Mouse (Mus musculus) cerebral cortex, adult 2 months (tissue): ENCODE results near the gene Satb1.

Experiments used
- WGBS: fragments of 180-500 bp; shearing (Covaris S2); methylation state at CpG from one replicate; pipeline ENCODE4 v1.1.7; 2018; 5-methylcytosine and 5-hydroxymethylcytosine counted together

Satb1 gene

GRCm38 (mm10) chr17:51832900-51833577, at the start of gene Satb1:
Satb1 (minus strand) TSS chr17:51833290.
- under 1% methylated on average over 52 of the region's 52 CpGs for WGBS

DNA sequence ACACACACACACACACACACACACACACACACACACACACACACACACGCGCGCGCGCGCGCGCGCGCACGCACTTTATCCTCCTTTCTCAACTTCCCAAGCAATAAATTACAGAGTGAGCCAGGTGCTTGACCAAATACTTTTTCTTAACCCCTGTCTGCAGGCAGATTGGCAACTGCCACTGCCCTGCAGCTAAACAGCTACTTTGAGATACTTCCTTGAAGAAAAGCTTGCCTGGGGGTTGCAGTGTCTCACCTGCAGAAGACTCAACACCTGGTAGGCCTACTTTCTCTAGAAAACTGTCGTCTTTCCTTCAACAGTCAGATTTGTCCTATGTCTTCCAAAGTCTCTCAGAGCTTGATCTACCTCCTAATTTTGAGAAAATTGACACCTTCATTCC, 49.5 kb upstream of the Satb1 start:
- 98% methylated on average over 12 of the region's 12 CpGs for WGBS

DNA sequence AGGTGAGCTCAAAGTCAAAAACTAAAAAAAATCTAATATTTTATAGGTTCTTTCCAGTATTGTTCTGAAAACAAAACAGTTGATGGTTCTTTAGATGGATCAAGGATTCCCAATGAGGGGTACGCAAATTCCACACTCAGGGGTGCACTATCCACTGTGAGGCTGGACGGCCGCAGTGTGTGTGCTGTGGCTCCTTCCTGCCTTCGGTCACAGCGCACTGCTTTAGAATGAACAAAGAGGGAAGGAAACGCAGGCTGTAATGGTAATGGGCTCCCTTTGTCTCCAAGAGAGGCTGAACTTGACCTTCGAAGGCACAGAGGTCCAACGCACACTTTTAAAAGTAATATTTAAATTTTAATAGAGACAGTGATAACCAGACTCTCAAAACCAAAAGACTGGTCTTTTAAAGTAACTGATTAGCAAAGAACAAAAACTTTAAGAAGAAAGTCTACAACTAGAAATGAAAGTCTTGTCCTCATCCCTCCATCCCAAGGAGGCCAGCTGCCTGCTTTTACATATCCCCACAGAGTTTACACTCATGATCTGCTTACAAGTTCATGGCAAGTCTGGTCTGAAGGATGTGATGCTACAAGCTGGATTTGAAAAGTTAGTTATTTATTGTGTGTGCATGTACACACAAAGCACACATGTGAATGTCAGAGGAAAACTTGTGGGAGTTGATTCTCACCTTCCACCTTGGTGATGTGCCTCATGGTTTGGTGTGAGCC, 48.0 kb upstream of the Satb1 start:
- WGBS, result 70% methylated on average over 8 of the region's 8 CpGs

GRCm38 (mm10) chr17:51880221-51880620, 47.1 kb upstream of the Satb1 start:
- 32% methylated on average over 9 of the region's 9 CpGs for WGBS

DNA sequence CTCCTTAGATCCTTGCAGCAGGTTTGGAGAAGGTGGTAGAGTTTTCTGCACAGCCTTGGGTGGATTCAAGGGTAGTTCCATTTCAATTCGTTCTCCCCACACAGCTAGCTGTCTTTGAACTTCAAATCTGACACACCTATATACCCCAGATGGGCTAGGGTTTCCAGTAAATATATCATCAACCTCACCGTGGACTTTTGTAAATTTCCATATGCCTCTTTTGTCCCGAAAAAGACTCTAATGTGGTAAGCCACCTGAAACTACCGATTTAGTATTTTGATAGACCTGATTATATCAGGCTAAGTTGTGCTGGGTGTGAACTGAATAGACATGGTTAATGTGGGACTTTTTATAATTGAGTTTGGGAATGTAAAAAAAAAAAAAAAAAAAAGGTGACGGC, 46.6 kb upstream of the Satb1 start:
- 88% methylated on average over 5 of the region's 5 CpGs for WGBS

- WGBS, result 94% methylated on average over 2 of the region's 2 CpGs
Measured at GRCm38 (mm10) chr17:51879171-51879570, 46.1 kb upstream of the Satb1 start.

- WGBS, result 96% methylated on average over 5 of the region's 5 CpGs
Measured at GRCm38 (mm10) chr17:51876471-51876870, 43.4 kb upstream of the Satb1 start.

- WGBS, result 88% methylated on average over 4 of the region's 4 CpGs
Measured at GRCm38 (mm10) chr17:51857616-51858015, 24.5 kb upstream of the Satb1 start.

DNA sequence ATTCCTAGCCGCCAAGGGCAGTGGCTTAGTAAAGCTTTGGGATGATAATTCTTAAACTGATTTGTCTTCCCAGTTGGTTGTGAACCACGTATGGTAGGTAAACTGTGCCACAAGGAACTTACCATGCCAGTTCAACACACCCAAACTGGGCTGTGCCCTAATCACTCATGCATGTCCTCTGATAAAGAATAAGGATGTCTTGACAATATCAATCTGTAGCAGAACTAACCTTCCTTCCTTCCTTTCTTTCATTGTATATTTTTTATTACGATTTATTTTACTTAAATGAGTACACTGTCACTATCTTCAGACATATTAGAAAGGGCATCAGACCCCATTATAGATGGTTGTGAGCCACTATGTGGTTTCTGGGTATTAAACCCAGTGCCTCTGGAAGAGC, 23.2 kb upstream of the Satb1 start:
- 90% methylated on average over 3 of the region's 3 CpGs for WGBS

DNA sequence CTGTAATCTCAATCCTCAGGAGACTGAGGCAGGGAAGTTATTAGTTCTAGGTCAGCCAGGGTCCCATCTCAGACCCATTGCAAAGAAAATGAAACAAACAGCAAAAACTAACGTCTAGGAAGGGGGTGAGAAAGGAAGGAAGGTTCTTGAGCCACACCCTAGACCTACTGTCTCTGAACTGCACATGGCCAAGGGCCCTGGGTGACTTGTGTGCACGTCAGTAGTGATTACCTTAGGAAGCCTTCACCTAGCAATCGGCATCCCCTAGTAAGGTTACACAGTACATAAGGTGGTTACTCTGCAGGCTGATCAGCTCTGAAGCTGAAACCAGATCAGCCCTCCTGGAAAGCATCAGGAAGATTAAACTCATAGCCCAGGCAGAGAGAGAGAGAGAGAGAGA, 22.2 kb upstream of the Satb1 start:
- 82% methylated on average over 3 of the region's 3 CpGs for WGBS

DNA sequence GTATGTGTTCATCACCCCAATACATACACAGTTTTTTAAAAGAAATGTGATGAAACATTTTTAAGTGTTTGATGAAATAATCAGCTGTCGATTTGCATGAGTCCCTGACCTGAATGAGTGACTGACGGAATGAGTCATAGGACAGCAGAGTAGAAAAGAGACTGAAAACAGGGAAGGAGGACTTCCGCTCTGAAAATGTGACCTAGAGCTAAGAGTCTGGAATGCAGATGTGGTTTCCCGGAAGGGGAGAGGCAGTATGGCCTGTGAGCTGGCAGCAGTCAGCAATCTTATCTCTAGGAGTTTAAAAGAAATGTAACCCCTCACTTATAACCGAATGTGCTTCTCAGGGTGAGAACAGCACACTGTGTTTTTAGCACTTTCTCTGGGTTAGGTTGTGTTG, 20.9 kb upstream of the Satb1 start:
- 84% methylated on average over 5 of the region's 5 CpGs for WGBS

GRCm38 (mm10) chr17:51840596-51840995, 7.5 kb upstream of the Satb1 start:
- 66% methylated on average over 6 of the region's 6 CpGs for WGBS

GRCm38 (mm10) chr17:51839484-51839883, 6.4 kb upstream of the Satb1 start:
- 77% methylated on average over 5 of the region's 5 CpGs for WGBS

DNA sequence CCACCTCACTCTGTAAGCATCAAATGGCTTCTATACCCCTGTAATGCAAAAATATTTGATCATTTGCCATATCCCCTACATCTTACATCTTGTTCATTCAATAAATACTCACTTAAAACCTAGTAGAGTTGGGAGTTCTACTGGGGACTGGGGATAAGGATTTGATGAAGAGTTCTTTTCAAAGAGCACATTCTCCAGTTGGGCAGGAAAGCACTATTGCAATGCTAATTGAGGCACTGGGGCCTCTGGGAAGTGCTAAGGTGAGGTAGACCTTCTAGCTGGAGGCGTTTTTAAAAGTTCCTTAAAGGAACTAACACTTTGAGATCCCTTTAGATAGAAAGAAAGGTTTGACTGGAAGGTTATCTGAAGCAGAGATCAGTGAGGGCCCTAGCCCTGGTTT, 3.8 kb upstream of the Satb1 start:
- WGBS, result 48% methylated on average over 1 of the region's 1 CpGs

DNA sequence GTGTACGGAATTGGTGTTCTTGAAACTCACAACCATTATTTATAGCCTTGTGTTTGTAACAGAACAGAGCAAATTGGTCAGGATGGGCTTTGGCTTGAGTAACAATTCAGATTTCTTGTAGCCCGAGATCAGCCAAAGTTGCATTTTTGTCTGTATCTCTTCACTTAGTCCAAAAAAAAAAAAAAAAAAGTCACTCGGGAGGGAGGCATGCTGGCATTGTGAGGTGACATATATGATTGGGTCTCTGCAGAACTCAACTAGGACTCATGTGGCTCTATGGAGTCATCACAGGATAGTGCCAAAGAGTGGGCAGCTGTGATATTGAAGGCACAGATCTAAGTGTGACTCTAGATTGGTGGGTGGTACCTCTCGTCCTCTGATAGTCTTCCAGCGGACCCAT, 3.2 kb upstream of the Satb1 start:
- 71% methylated on average over 5 of the region's 5 CpGs for WGBS

GRCm38 (mm10) chr17:51833578-51834361, 680 bp upstream of the Satb1 start:
- 7% methylated on average over 16 of the region's 16 CpGs for WGBS

- WGBS, result 0% methylated on average over 53 of the region's 66 CpGs
Measured at GRCm38 (mm10) chr17:51832421-51832875, 642 bp downstream of the Satb1 start.

DNA sequence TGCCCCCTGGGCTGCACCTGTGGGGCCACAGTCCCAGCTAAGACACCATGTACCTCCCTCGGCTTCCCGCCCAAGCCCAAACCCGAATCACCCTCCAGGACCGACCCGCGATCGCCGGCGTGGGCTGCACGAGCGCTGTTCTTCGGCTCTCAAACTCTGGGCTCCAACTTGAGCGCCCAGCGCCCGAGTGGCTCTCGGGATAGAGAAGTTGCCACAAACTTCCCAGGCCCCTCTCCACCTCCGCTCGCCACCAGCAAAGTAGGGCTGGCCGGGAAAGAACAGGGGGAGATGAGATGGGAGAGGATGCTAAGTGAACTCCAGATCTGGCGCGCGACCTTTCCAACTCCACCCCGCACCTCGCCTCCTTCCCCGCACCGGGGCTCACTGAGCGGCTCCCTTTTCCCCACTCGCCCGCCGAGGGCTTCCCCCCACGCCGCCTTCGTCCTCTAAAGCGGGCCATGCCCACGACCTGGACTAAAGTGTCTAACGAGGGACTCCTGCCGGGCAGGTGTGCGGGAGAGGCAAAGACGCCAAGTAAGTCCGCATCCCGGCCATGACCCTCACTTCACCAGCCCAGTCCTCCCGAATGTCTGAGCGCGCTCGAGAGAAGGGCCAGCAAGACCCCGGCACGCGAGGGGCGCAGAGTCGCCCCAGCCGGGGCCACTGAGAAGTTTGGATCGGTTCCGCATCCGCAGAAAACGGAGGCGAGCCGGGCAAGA, 1.2 kb downstream of the Satb1 start:
- WGBS, result under 1% methylated on average over 57 of the region's 57 CpGs

- WGBS, result 19% methylated on average over 14 of the region's 14 CpGs
Measured at GRCm38 (mm10) chr17:51831121-51831701, 1.9 kb downstream of the Satb1 start.

GRCm38 (mm10) chr17:51827922-51828410, 5.1 kb downstream of the Satb1 start:
- WGBS, result 54% methylated on average over 8 of the region's 8 CpGs

GRCm38 (mm10) chr17:51826461-51826860, 6.6 kb downstream of the Satb1 start:
- WGBS, result 61% methylated on average over 4 of the region's 4 CpGs
